Mouse (Mus musculus) T-helper 2 cell (primary cell): ENCODE results near the gene Vmn1r55.
"Not testable (repeated sequence)": the region's sequence is repeated elsewhere in the genome, so short reads cannot be mapped to it uniquely, and the experiment has no call there.

Experiments
- in situ Hi-C: fragments of 300-600 bp; cut with MboI, MseI; formaldehyde crosslinking; loops from one replicate; pipeline ENCODE4 v1.15.1; 2025; ENCODE audit warnings: high pct_unique_total_duplicates

The Vmn1r55 gene

DNA sequence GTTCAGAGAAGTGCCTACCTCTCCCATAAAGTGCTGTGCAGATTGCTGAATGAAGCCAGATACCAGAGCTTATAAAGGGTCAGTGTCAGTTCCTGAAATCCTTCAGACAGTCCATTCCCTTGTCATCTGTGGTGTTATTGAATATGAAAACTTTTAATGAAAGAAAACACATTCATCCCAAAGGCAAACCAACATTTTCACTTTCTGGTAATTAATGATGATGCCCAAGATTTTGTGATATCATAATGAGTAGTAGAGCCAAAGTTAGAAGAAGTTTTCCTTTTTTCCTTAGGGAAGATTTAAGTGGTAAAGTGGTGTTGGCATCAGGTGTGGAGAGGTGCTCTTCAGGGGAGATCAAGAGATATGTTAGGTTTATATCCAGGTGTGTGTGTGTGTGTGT lies at the start of gene Vmn1r55:
Gene Vmn1r55, minus strand, starts transcription at position 101 of the 400 bp plus-strand sequence.
- in situ Hi-C loops, result not testable (repeated sequence)

DNA sequence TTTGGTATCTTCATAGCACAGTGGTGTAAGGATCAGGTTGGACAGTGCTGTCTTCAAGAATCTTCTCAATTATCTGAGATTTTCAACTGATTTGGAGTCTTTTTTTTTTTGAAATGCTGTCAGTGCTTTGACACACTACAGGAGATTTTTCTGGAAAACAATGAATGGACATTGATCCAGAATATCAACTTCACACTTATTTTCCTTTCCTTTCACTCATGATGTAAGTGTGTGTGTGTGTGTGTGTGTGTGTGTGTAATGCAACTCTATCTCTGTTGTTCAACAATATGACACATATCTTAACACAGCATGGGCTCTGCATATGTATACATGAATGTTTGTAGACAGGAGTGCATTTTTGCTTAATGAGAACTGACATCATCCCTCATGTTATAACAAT lies 47.2 kb upstream of the Vmn1r55 start, which contains the start of gene Vmn1r56:
Gene Vmn1r56, minus strand, starts transcription at position 101 of the 400 bp plus-strand sequence.
- in situ Hi-C loops, result not testable (repeated sequence)

DNA sequence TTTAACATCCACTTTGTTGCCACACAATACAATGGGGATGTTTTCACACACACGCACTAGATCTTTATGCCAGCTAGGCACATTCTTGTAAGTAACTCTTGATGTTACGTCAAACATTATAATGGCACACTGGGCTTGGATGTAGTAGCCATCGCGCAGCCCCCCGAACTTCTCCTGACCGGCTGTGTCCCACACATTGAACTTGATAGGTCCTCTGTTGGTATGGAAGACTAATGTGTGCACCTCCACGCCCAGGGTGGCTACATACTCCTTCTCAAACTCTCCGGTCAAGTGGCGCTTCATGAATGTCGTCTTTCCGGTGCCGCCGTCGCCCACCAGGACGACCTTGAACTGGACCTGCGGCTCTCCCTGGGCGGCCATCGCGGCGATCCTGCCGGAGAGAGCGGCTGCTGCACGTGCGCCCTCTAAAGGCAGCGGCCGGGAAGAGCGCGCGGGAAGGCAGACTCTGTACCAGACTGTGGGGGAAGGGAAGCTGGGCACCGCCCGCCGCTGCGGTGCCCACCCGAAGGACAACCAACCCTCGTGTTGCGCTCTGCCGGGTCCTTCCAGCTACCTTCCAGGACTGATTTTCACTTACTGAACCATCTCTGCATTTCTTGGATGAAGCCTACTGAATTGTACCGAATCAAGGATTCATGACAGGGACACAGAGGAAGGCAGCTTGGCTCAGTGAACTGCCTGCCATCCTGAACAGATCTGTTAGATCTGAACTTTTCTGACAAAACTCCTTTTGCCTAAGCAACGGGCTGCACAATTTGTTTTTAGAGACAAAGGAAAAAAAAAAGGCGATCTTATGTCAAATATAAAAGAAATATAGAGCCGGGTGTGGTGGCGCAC lies 23.7 kb downstream of the Vmn1r55 start, which contains the start of gene Rasl2-9:
Gene Rasl2-9, minus strand, starts transcription at position 402 of the 858 bp plus-strand sequence.
- in situ Hi-C loops, result no loop called here

DNA sequence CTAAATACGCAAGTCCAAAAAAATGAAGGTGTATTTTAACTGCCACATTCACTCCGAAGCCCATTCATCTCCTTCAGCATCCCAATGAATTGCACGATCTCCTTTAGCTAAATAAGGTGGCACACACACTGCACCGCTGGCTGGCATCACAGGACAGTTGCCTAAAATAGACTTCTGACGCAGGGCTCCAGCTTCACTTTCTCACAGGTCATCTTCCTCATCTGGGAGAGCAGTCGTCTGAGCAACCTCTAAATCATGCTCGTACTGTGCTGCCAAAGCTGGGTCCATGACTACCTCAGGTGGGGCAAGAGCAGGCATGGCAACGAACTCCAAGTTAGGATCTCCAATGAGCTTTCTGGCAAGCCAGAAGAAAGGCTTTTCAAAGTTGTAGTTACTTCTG lies 24.4 kb downstream of the Vmn1r55 start:
- in situ Hi-C loops, result no loop called here

DNA sequence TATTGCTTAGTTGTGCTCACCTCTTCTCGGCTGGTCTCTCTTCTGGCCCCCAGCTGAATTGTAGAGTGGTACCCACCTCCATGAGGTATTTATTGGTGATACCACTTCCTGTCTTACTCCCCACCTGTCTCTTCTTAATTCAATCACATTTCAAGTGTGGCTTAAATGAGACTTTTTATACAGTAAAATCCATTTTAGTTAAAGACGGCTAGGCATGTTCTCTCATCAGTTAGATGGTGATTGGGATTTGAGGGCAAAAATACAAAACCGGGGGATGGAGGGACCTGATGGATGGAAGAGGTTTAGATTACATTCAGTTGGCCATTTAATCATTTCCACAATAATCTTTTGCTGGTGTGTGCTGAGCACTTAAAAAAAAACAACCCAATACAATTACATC lies 32.6 kb downstream of the Vmn1r55 start, which contains the start of gene Rfpl4:
Gene Rfpl4, minus strand, starts transcription at position 101 of the 400 bp plus-strand sequence.
- in situ Hi-C loops, result no loop called here

DNA sequence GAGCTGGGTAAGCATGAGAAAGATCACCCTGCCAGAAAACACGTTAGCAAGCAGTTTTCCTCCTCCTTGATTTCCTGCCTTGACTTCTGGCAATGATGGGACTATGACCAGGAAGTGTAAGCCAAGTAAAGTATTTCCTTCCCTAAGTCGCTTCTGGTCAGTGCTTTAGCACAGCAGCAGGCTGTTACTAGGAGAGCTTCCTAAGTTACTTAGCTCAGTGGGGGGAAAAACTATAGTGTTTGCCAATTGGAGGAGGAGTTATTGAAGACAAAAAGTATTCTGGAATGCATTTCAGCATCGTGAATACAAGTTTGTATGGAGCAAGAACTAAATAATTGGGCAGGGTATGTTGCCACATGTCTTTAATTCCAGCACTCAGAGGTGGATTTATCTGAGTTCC lies 36.8 kb downstream of the Vmn1r55 start:
- in situ Hi-C loops, result no loop called here

DNA sequence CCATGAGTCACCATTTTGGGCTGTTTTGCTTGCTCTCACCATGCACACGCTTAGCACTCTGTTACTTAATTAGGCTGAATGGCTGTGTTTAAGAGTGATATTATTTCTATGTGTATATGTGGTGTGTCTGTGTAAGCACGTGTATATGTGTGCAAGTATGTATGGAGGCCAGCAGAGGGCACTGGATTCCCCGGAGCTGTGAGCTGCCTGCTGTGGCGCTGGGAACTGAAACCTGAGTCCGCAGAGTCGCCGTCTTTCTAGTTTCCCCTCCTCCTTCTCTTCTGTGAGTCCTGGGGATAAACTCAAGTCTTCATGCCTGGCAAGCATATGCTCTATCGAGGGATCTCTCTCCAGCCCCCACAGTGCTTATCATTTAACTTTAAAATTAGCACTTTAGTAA lies 40.2 kb downstream of the Vmn1r55 start:
- in situ Hi-C loops, result no loop called here

DNA sequence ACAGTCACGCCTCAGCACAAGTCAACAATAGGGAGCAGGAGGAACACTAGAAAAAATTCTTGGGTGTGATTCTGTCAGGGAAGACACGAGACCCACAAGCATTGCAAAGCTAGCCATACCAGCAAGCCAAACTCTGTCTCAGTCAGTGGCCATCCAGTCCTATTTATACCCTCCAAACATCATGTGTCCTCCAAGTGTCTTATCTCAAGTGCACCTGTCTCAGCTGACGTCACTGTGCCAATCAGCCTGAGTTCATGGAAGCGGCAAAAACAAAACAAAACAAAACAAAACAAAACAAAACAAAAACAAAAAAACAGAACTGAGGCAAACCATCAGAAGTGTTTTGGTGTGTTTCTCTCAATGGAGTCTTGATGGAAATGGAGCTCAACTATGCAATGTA lies 41.2 kb downstream of the Vmn1r55 start:
- in situ Hi-C loops, result no loop called here

DNA sequence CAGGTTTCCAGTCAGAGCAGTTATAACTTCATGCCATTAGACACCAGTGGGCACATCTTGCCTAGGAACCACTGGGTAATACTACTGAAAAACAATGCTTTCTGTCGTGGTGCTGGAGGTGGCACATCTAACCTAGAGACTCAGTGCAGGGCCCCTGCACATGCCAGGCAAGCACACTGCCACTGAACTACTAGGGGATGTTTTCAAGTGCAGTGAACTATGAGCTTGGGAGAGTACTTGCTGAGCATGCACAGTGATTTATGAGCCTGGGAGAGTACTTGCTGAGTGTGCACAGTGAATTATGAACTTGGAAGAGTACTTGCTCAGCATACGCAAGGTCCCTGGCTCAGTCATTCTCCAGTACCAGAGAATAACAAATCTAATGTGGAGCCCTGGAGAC lies 46.9 kb downstream of the Vmn1r55 start:
- in situ Hi-C loops, result no loop called here

DNA sequence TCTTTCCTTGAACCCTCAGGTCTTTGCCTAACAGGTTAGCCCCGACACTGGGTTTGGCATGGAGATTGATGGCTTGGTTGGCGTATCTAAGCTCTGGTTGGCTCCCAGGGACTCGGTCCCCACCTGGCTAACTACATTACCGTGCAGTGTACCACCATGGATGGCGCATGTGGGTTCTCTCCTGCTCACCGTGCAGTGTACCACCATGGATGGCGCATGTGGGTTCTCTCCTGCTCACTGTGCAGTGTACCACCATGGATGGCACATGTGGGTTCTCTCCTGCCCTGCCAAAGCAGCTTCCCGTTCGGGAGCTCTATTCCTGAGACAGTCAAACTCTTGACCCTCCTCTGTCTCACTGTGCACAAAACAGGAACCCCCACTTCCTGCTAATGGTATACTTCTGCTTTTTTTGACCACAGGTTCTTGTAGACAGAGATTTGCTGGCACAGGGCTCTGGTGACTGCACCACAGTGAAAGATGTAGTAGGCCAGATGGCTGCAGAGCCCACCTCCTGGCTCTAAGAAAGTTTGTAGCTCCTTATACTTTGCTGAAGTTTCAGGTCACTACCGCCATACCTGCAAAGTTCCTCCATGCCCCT lies 48.3 kb downstream of the Vmn1r55 start:
- in situ Hi-C loops, result no loop called here

DNA sequence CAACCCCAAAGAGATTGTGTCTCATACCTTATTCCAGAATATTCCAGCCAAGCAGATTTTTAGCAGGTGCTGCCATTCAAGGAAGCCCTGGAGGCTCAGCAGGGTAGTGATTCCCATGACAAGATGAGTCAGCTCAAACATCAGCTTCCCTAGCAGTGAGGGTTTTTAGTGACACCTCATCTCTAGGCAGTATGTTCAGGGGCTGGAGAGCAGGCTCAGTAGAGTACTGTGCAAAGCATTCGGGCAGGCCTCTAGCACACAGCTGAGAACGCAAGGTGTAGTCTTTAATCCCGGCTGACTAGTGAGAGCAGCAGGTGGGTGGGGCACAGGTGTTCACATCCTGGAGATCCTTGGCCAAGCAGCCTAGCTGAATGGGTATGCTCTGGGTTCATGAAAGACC lies 49.7 kb downstream of the Vmn1r55 start:
- in situ Hi-C loops, result loop anchor here (25.0 kb wide), 1 partner anchor 1288 kb away; the partner anchor contains the start of genes Smim17 and Zfp28

DNA sequence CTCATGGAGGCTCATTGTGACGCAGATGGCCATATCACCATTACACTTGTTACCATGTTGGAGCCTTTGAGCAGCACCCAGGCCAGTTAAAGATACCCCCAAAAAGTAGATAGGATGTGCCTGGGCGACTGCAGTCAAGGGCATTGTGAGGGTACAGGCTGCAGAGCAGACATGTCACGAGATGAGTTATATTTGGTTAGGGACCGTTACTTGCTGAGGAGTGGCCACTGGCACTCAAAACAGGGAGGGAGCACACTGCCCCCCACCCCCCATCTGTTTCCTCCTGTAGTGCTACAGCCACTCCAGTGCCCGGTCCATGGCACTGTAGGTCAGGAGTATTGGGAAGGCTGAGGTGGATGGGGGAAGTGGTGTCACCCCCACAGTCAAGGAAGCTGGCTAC lies 50.7 kb downstream of the Vmn1r55 start:
- in situ Hi-C loops, result loop anchor here (25.0 kb wide), 1 partner anchor 1289 kb away; the partner anchor contains the start of genes Smim17 and Zfp28

DNA sequence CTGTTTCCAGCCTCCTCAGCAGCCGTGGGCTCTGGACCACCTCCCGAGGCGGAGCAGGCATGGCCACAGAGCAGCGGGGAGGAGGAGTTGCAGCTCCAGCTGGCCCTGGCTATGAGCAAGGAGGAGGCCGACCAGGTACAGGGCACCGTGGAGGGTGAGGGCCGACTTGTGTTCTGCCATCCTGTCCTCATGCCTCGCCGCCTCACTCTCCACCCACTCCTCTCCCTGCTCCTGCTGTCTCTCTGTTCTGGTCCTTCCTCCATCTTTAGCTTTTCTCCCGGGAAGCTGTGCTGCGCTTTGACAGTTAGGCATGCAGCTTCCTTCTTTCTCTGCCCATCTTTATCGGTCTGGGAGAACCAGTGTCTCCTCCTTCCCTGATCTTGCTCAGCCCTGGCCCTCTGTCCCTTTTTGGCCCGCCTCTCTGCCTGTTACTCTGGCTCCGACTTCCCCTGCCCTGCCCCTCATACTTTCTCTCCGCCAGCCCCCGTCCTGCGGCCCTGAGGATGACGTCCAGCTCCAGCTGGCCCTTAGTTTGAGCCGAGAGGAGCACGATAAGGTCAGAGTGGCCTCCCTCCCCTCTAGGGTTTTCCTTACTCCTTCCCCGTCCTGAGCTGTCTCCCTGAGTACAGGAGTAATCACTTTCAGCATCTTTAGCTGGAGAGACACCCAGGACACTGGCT lies 56.5 kb downstream of the Vmn1r55 start:
- in situ Hi-C loops, result loop anchor here (25.0 kb wide), 1 partner anchor 1294 kb away; the partner anchor contains the start of genes Smim17 and Zfp28

DNA sequence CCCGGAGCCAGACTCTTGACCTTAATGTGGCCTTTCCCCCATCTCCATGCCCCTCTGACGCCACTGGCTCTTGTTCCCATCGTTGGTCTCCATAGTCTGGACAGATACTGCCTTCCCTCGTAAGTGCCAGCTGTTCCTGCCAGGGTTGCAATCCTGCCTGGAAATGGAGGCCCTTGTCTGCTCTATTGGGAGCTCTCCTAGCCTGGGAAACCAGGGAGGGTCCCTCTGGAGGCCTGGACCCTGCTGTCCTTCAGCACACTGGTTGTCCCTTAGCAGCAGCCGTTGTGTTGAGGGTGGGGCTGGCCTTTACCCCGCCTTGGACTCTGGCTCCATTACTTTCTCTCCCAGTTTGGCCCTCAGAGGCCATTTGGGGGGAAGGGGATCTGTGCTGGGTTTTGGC lies 57.1 kb downstream of the Vmn1r55 start:
- in situ Hi-C loops, result loop anchor here (25.0 kb wide), 1 partner anchor 1295 kb away; the partner anchor contains the start of genes Smim17 and Zfp28

DNA sequence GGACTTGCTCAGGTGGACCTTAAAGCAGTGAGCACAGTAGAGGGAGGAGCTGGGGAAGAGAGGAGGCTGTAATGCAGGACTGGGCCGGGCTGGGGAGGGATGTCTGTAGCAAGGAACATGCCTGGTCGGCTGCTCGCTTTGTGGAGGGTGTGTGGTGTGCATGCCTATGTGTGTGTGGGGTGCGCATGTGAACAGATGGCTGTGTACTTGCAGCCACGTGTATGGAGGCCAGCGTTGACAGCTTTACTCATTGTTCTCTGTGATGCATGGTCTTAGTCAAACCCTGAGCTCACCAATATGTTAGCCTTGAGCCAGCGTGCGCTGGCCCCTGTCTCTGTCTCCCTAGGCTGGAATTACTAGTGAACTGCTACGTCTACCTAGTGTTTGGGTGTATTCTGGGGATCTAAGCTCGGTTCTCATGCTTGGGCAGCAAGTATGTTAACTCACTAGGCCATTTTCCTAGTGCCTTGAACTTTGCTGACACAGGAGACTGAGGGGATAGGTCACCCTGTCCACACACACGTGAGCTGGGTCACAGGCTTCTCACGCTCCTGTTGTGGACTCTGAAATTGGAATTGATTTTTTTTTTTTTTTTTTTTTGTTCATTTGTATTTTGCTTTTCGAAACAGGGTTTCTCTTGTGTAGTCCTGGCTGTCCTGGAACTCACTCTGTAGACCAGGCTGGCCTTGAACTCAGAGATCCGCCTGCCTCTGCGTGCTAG lies 58.3 kb downstream of the Vmn1r55 start:
- in situ Hi-C loops, result loop anchor here (25.0 kb wide), 1 partner anchor 1296 kb away; the partner anchor contains the start of genes Smim17 and Zfp28

DNA sequence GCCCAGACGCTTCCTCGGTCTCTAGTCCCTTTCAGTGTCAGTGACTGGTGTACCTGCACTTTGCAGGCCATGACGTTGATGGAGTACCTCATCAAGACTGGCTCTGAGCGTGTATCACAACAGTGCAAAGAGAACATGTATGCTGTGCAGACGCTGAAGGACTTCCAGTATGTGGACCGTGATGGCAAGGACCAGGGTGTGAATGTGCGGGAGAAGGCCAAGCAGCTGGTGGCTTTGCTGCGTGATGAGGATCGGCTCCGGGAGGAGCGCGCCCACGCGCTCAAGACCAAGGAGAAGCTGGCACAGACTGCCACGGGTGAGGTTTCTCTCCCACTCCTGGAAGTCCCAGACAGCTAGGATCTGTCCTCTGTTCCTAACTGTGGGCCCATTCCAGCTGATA lies 59.6 kb downstream of the Vmn1r55 start:
- in situ Hi-C loops, result loop anchor here (25.0 kb wide), 1 partner anchor 1297 kb away; the partner anchor contains the start of genes Smim17 and Zfp28

DNA sequence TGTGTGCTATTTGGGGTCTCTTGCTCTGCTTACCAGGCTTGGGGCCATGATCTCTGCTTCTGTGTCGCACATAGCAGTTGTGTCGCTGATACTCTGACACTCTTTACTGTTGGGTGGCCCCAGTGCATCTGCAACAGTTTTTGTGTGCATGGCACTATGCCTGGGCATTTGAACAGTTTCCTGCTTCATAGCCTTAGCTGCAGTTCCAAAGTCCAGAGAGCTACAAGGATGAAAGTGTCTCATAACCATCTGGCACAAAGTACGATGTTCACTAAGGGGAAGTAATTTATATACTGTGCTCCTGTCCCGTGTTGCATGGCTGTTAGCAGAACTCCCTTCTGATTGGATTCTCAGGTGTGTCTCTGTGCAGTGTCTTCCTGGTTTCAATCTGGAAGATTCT lies 61.6 kb downstream of the Vmn1r55 start:
- in situ Hi-C loops, result loop anchor here (25.0 kb wide), 1 partner anchor 1299 kb away; the partner anchor contains the start of genes Smim17 and Zfp28

DNA sequence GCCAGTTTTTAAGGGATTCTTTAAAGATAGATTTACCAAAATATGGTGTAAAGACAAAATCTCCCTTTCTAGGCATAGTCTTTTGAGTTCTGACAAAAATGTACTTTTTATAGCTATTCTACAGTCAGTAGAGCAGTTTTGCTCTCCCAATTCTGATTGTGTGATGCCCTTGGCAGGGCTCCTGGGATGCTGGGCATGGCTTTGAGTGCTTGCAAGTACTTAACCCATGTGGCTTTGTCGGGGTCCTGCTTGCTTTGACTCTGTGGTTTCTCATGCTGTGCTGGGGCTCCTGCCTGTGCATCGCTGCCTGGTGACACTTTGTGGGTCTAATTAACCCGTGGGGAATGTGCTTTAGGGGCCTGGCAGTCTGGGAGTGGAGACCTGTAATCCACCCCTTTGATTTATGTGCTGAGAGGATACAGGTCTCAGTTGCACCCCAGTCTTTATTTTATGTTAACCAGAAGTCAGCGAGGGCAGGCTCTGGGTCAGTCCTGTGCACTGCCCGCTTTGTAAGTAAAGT lies 62.5 kb downstream of the Vmn1r55 start:
- in situ Hi-C loops, result loop anchor here (25.0 kb wide), 1 partner anchor 1300 kb away; the partner anchor contains the start of genes Smim17 and Zfp28

DNA sequence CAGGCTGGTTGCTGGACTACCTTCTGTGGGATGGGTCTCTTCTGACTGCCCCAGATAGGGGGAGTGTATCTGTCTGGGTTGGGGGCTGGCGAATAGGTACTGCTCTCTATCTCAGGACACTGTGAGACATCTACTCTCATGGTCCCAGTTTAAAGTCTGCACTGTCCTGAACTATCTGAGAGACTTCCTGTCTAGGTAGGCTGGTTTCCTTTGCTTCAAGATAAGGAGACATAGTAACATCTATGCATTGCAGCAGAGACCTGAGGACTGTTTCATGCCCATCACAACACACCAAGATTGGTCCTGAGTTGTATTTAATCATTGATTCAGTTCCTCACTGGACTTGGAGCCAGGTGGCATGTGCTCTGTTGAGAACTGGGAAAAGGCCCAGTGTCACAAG lies 64.0 kb downstream of the Vmn1r55 start:
- in situ Hi-C loops, result loop anchor here (25.0 kb wide), 1 partner anchor 1302 kb away; the partner anchor contains the start of genes Smim17 and Zfp28
